Mouse (Mus musculus): ENCODE results near the gene Sdccag8. TPM values are rescaled to one million over a fixed set of nuclear protein-coding genes. Genes with fewer than 3 reads are reported as not detected.

Gene Sdccag8
- polyA plus RNA-seq, 1 experiment from 2014 or later, result 10.0 TPM

DNA sequence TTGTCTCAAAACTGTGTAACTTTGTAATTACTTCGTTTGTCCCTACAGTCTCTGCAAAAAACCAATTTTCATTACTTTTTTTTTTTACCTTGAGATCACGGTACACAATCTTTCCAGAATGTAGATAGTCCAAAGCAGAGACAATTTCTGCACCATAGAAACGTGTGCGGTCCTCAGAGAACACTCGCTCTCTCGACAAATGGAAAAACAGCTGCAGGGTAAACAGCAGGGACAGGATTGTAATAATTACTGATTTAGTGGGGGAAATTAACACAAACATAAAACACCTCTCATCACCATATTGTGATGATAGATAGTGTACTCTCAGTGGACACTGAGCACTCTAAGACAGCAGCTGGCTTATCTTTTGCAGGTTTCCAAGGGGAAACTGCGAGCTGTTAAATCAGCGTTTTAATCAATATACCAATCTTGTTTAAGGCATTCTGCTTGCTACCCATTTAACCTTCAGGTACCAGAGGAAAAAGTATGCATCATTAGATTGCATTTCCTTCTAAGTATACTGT, 252.7 kb downstream of the Sdccag8 start:
- no peaks in the 10 kb centered on the region for H3K27me3 ChIP-seq (replicated peaks)
- no peak overlapping the region for H3K4me2 ChIP-seq
- ATAC-seq (ENCODE audit: insufficient number of reproducible peaks, low FRiP score), result no peak
- H3K36me3 ChIP-seq, result 0 out of 2 replicates have a peak, but pooled peaks cover 4% of the 10 kb centered on the region
- no peak overlapping the region for H3K9ac ChIP-seq
- no peak overlapping the region for H3K4me3 ChIP-seq
- H3K27ac ChIP-seq (ENCODE audit: poor library complexity, severe bottlenecking), result no peak overlapping the region
- WGBS, result 76% methylated on average over 8 of the region's 8 CpGs
- H3K4me1 ChIP-seq (replicated peaks), result no peaks in the 10 kb centered on the region
- no peaks in the 10 kb centered on the region for H3K9me3 ChIP-seq (replicated peaks)

DNA sequence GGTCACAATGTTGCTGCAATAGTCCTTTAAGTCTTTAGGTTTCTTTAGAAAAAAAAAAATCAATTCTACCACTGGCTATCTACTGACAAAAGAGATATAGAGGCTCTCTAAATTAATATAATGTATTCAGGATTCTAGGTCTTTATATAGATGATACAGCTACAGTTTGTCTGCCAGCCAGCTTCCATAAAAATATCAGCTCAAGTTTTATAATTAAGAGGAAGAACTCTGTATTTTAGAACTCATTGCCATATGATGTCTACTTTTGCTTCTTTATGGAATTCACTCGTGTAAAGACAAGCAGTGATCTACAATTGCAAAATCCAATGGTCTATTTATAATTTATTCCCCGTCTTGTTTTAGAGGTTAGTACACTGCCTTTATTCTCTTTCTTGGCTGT, 254.7 kb downstream of the Sdccag8 start:
- Histone ChIP-seq H3K27me3 (replicated peaks) (no peaks in the 10 kb centered on the region), H3K4me2 (no peak overlapping the region), H3K27ac (ENCODE audit: poor library complexity, severe bottlenecking) (no peak overlapping the region), H3K36me3 (0 out of 2 replicates have a peak, but pooled peaks cover 4% of the 10 kb centered on the region), H3K9me3 (replicated peaks) (no peaks in the 10 kb centered on the region), H3K4me1 (replicated peaks) (no peaks in the 10 kb centered on the region), H3K4me3 (no peak overlapping the region), H3K9ac (no peak overlapping the region)
- 82% methylated on average over 2 of the region's 2 CpGs for WGBS
- ATAC-seq (ENCODE audit: insufficient number of reproducible peaks, low FRiP score), result no peak

MicroRNA genes within 50 kb of the gene (microRNA counts, 519-probe panel; counts per million panel counts)
- 4,878 counts per million, percentile 52 among the panel's probes with 10 or more counts for microRNA mmu-miR-350

Small RNA genes lying within 50 kb of the gene (microRNA-seq; reads per million reads assigned to microRNA genes)
- gene Gm25993, result not detected
- gene Mir350, result 680 reads per million, percentile 76 among the genes with 10 or more reads in this experiment

Other genes with a start within 250 kb of the Sdccag8 start
- gene Cep170, start 593 bp upstream of the Sdccag8 start, polyA plus RNA-seq (2016; fragmentation: Nextera tagmentation; extraction: Ambion mirVana), result 29.6 and 33.1 TPM in 2 replicates

All from heart, embryonic 12.5 days (tissue).